Mouse (Mus musculus) thymus, postnatal 14 days (tissue): ENCODE measurements around the gene Pgbd5.
"Not testable (repeated sequence)": the region's sequence is repeated elsewhere in the genome, so short reads cannot be mapped to it uniquely, and the experiment has no call there.

Source experiments
- DNase-seq: peaks from one replicate; pipeline ENCODE4 v3.0.0; 2021

Gene Pgbd5

GRCm38 (mm10) chr8:124429417-124429816, 10.0 kb downstream of the Pgbd5 start:
- DNase-seq = no peak

GRCm38 (mm10) chr8:124428721-124429120, 10.7 kb downstream of the Pgbd5 start:
- DNase-seq = not testable (repeated sequence)

- DNase-seq = no peak
Observed at GRCm38 (mm10) chr8:124421413-124421812, 18.0 kb downstream of the Pgbd5 start.

GRCm38 (mm10) chr8:124418927-124419326, 20.5 kb downstream of the Pgbd5 start:
- DNase-seq = no peak

GRCm38 (mm10) chr8:124418185-124418584, 21.3 kb downstream of the Pgbd5 start:
- no peak for DNase-seq

- no peak for DNase-seq
Observed at GRCm38 (mm10) chr8:124416646-124417045, 22.8 kb downstream of the Pgbd5 start.

GRCm38 (mm10) chr8:124415789-124416188, 23.7 kb downstream of the Pgbd5 start:
- no peak for DNase-seq

GRCm38 (mm10) chr8:124415002-124415401, 24.5 kb downstream of the Pgbd5 start:
- DNase-seq = peak; percentile 9

GRCm38 (mm10) chr8:124413244-124413965, 26.1 kb downstream of the Pgbd5 start:
- no peak for DNase-seq

GRCm38 (mm10) chr8:124412496-124413243, 26.8 kb downstream of the Pgbd5 start:
- no peak for DNase-seq

- DNase-seq = no peak
Observed at GRCm38 (mm10) chr8:124404471-124405260, 34.8 kb downstream of the Pgbd5 start.

- DNase-seq = peak; percentile 13
Observed at GRCm38 (mm10) chr8:124403876-124404275, 35.6 kb downstream of the Pgbd5 start.

GRCm38 (mm10) chr8:124399403-124399861, 40.0 kb downstream of the Pgbd5 start:
- no peak for DNase-seq

GRCm38 (mm10) chr8:124398843-124399402, 40.5 kb downstream of the Pgbd5 start:
- DNase-seq = peak; percentile 35

GRCm38 (mm10) chr8:124397321-124398065, 42.0 kb downstream of the Pgbd5 start:
- DNase-seq = no peak

GRCm38 (mm10) chr8:124396531-124396930, 42.9 kb downstream of the Pgbd5 start:
- no peak for DNase-seq

GRCm38 (mm10) chr8:124395392-124395791, 44.1 kb downstream of the Pgbd5 start:
- DNase-seq = no peak

GRCm38 (mm10) chr8:124394951-124395350, 44.5 kb downstream of the Pgbd5 start:
- no peak for DNase-seq

- DNase-seq = peak; percentile 15
Observed at GRCm38 (mm10) chr8:124393927-124394326, 45.5 kb downstream of the Pgbd5 start.

- no peak for DNase-seq
Observed at GRCm38 (mm10) chr8:124393013-124393412, 46.4 kb downstream of the Pgbd5 start.

- no peak for DNase-seq
Observed at GRCm38 (mm10) chr8:124392271-124393012, 47.0 kb downstream of the Pgbd5 start.
